Mouse (Mus musculus): Measurements from ENCODE around the gene Triobp.

GRCm38 (mm10) chr15:78984286-78984778, 36.8 kb downstream of the Triobp start:
- TF ChIP-seq CHD2 (IDR thresholded peaks at IDR 0.05; ENCODE audit: low read depth, low read length) (no peak), ZNF384 (IDR thresholded peaks at IDR 0.05; ENCODE audit: low read depth, low read length) (no peak)

Measured in ES-E14 (cell line).